In the genomic region with DNA sequence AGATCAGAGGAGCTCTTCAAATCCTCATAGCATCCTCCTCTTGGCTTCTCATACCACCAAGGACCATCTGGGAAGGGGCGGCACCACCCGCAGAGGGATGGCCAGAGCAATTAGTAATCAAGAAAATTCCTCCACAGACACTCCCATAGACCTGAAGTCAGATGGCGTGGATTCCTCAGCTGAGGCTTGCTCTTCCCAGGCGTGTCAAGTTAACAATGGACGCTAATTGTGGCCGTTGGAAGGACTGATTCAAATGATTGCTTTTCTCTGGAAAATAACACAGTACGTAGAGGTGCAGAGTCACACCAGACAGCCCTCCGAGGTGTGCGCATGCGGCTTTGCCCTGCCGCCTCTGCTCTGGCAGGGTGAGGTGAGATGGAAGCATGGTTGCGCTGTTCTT, we compare ENCODE assay signal across 6 mouse cellular contexts.
"Had no signal": no experiment of that assay in that cellular context is flagged by ENCODE, and none has a peak within 500 bp of the region (broad histone marks: within the 10 kb centered on the region; RNA-seq: fewer than 3 reads in every experiment).

No protein-coding gene starts in this region.

- DNase-seq: kidney, adult 18-20 months; kidney, postnatal 10 days; lung, adult 2 months; lung, postnatal 4 days; thymus, adult 18-20 months; thymus, postnatal 25 days had no signal
